Mouse (Mus musculus): ENCODE results near the gene Gm10337. TPM values are rescaled to one million over a fixed set of nuclear protein-coding genes. Genes with fewer than 3 reads are reported as not detected.

Gm10337 gene
- polyA plus RNA-seq, 1 experiment from 2014 or later: 6.3 TPM

DNA sequence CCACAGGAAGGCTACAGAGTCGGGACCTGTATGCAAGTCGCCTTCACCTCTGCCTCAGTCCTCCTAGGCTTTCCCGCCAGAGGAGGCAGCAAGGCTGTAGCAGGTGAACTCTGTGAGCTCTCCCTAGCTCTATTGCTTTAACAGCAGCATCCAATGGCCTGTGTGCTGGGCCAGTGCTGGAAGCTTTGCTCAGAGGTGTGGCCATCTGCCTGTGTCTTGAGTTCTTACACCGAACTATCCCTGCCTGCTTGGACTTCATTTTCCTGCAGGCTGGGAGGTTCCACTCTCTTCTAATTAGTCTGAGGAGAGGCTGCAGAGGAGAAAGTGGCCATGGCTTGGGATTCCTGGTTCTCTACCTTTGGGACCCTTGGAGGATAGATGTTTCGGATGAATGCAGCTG is 8.5 kb downstream of the Gm10337 start:
- Histone ChIP-seq H3K36me3 (peaks cover 12% of the 10 kb centered on the region), H3K9me3 (no peaks in the 10 kb centered on the region), H3K4me1 (replicated peaks) (peaks cover 74% of the 10 kb centered on the region), H3K4me2 (peak overlapping the region; percentile 80), H3K9ac (peak overlapping the region; percentile 81), H3K27ac (peak overlapping the region; percentile 92), H3K27me3 (no peaks in the 10 kb centered on the region), H3K4me3 (peak overlapping the region; percentile 62; the same call in 1 of the 2 replicates)
- WGBS: 20% methylated on average over 5 of the region's 5 CpGs
- no peak for ATAC-seq (ENCODE audit: low FRiP score)

- no peak for ATAC-seq (ENCODE audit: low FRiP score)
- H3K4me3 ChIP-seq: no peak overlapping the region
These were observed 8.9 kb downstream of the Gm10337 start for GRCm38 (mm10) chr15:102512471-102512870.

DNA sequence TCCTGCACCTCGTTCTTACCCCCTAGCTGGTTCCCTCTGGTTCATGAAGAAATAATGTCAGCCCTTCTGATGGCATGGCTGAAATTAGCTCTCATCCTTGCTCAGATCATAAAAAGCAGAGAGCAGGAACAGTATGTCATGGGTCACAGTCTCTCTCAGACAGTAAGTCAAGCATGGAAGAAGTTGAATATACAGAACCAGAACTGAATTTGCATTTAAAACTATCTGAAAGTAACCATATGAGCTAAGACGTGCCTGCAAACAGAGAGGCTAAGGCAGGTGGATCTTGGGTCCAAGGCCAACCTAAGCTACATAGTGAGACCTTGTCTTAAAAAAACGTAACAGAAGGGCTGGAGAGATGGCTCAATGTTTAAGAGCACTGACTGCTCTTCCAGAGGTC is 9.5 kb downstream of the Gm10337 start:
- no peak overlapping the region for H3K4me3 ChIP-seq
- peaks cover 5% of the 10 kb centered on the region; the same call in 1 of the 2 replicates for H3K36me3 ChIP-seq
- H3K4me2 ChIP-seq: no peak overlapping the region
- no peaks in the 10 kb centered on the region for H3K9me3 ChIP-seq
- no peaks in the 10 kb centered on the region for H3K27me3 ChIP-seq
- WGBS: 76% methylated on average over 3 of the region's 3 CpGs
- H3K4me1 ChIP-seq (replicated peaks): peaks cover 74% of the 10 kb centered on the region
- ATAC-seq (ENCODE audit: low FRiP score): no peak
- peak overlapping the region; percentile 43; the same call in 1 of the 2 replicates for H3K9ac ChIP-seq
- peak overlapping the region; percentile 92 for H3K27ac ChIP-seq

More at GRCm38 (mm10) chr15:102512471-102512870, 8.9 kb downstream of the Gm10337 start:
- H3K4me2 ChIP-seq: peak overlapping the region; percentile 80
- peaks cover 74% of the 10 kb centered on the region for H3K4me1 ChIP-seq (replicated peaks)
- H3K9me3 ChIP-seq: no peaks in the 10 kb centered on the region
- H3K27me3 ChIP-seq: no peaks in the 10 kb centered on the region
- H3K9ac ChIP-seq: peak overlapping the region; percentile 81
- peaks cover 10% of the 10 kb centered on the region for H3K36me3 ChIP-seq
- peak overlapping the region; percentile 92 for H3K27ac ChIP-seq

DNA sequence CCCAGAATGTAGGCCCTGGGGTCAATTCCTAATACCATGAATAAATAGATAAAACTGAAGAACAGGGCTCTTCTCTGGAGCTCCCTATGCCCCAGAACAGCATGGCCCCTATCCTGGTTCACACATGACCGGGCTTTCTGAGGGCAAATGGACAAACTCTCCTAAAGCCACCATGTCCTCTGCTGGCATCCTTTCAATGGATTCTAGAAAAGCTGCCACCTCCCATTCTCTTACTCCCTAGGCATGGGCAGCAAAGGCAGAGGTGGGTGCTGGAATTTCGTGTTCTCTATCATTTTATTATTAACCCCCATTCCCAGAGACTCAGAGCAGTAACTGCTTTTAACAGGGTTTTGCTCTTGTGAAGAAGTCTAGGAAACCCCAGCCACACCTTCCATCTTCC is 11.7 kb downstream of the Gm10337 start:
- no peaks in the 10 kb centered on the region for H3K9me3 ChIP-seq
- peak overlapping the region; percentile 89 for H3K9ac ChIP-seq
- 89% methylated on average over 2 of the region's 2 CpGs for WGBS

DNA sequence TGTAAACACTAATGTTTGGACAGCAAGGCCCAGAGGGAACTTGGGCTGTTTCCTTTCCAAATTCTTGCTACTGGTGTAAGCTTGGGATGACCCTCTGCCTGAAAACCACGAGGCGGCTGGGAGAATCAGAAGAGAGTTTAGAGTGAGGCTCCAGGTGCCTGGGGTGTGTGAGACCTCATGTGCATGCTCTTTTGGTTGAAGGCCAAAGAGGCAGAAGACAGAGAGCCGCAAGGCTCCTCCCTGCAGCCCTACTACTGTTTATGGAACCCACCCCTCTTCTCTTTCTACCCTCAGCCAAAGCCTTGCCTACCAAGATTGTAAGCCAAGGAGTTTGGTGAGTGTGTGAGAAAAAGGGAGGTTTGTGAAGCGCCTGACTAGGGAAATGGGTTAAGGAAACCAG is 12.3 kb downstream of the Gm10337 start:
- no peaks in the 10 kb centered on the region for H3K9me3 ChIP-seq
- ATAC-seq (ENCODE audit: low FRiP score): no peak
- H3K4me3 ChIP-seq: peak overlapping the region; percentile 71
- peak overlapping the region; percentile 89 for H3K9ac ChIP-seq
- H3K27ac ChIP-seq: peak overlapping the region; percentile 99
- peak overlapping the region; percentile 75 for H3K4me2 ChIP-seq
- H3K4me1 ChIP-seq (replicated peaks): peaks cover 73% of the 10 kb centered on the region
- H3K27me3 ChIP-seq: no peaks in the 10 kb centered on the region
- 48% methylated on average over 4 of the region's 4 CpGs for WGBS
- peaks cover under 1% of the 10 kb centered on the region; the same call in 1 of the 2 replicates for H3K36me3 ChIP-seq

More for the DNA sequence above, 11.7 kb downstream of the Gm10337 start:
- H3K27me3 ChIP-seq: no peaks in the 10 kb centered on the region
- peak overlapping the region; percentile 75 for H3K4me2 ChIP-seq
- H3K27ac ChIP-seq: 0 out of 2 replicates have a peak overlapping the region, but pooled peaks have one; percentile 99
- ATAC-seq (ENCODE audit: low FRiP score): no peak
- peaks cover 70% of the 10 kb centered on the region for H3K4me1 ChIP-seq (replicated peaks)
- no peaks in the 10 kb centered on the region for H3K36me3 ChIP-seq
- peak overlapping the region; percentile 71 for H3K4me3 ChIP-seq

DNA sequence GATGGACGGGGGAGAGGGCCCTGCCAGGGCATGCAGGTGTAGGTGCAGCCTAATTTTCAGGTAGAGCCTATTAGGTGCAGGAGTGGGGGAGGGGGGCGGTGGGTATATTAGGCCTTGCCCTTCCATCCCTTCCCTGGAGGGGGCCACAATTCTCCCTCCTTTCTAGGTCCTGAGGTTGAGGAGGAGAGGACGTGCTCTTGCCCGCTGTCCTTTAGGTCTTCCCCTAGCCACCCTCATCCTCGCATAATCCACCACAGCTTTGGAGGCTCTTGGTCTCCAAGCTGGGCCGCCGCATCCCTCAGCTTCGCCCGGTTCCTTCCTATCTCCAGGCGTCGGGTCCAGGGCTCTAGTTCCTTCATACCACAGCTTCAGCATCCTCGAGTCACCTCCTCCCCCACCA is 12.8 kb downstream of the Gm10337 start:
- Histone ChIP-seq H3K4me1 (replicated peaks) (peaks cover 68% of the 10 kb centered on the region), H3K27ac (peak overlapping the region; percentile 99), H3K4me2 (peak overlapping the region; percentile 75), H3K36me3 (peaks cover 6% of the 10 kb centered on the region; the same call in 1 of the 2 replicates), H3K9ac (peak overlapping the region; percentile 89), H3K27me3 (no peaks in the 10 kb centered on the region), H3K4me3 (peak overlapping the region; percentile 71), H3K9me3 (no peaks in the 10 kb centered on the region)
- 3% methylated on average over 12 of the region's 12 CpGs for WGBS
- ATAC-seq (ENCODE audit: low FRiP score): no peak; the same call in 1 of the 2 replicates

DNA sequence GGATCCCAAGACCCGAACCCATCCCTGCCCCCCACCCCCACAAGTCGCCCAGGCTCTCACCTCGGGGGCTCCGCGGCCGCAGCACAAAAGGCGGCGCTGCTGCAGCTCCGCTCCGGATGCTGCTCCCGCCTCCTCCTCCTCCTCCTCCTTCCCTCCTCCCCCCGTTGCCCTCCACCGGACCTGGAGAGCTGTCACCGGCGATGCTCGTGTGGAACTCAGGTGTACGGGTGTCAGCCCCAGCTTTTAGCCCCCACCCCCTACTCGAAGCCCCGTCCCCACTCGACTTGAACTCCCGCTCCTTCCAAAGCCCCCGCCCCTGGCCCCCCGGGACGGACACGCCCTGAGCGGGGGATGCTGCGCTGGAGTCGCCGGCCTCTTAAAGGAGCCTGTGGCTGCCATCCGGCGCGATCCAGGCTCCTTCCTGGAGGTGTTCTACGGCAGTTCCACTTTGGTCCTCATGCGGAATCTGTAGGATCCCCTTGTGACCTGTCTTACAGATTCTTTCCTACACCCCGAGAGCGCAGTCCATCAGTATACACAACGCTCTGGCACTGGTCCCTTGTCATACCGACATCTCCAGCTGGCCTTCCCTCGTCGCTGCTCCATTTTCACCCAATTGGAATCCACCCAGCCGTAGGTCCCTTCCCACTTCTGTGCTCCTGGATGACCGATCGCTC is 13.3 kb downstream of the Gm10337 start, which contains the start of gene Map3k12:
Map3k12 (minus strand) TSS at position 337 of the 677 bp plus-strand sequence.
- Histone ChIP-seq H3K36me3 (peaks cover 11% of the 10 kb centered on the region), H3K27ac (peak within 1 kb of the TSS; percentile 99), H3K4me3 (peak within 1 kb of the TSS; percentile 71), H3K27me3 (no peaks in the 10 kb centered on the region), H3K9me3 (no peaks in the 10 kb centered on the region), H3K9ac (peak within 1 kb of the TSS; percentile 89), H3K4me2 (peak within 1 kb of the TSS; percentile 75), H3K4me1 (replicated peaks) (peaks cover 62% of the 10 kb centered on the region)
- peak; percentile 10 for ATAC-seq (ENCODE audit: low FRiP score)
- WGBS: under 1% methylated on average over 41 of the region's 43 CpGs

- peak overlapping the region; percentile 71 for H3K4me3 ChIP-seq
- peak overlapping the region; percentile 75 for H3K4me2 ChIP-seq
- 0% methylated on average over 10 of the region's 10 CpGs for WGBS
- peak overlapping the region; percentile 99 for H3K27ac ChIP-seq
- peaks cover 19% of the 10 kb centered on the region for H3K36me3 ChIP-seq
- H3K9ac ChIP-seq: peak overlapping the region; percentile 89
- no peaks in the 10 kb centered on the region for H3K27me3 ChIP-seq
- no peaks in the 10 kb centered on the region for H3K9me3 ChIP-seq
- ATAC-seq (ENCODE audit: low FRiP score): no peak
- peaks cover 54% of the 10 kb centered on the region for H3K4me1 ChIP-seq (replicated peaks)
These were observed 14.1 kb downstream of the Gm10337 start for GRCm38 (mm10) chr15:102517631-102517975.

DNA sequence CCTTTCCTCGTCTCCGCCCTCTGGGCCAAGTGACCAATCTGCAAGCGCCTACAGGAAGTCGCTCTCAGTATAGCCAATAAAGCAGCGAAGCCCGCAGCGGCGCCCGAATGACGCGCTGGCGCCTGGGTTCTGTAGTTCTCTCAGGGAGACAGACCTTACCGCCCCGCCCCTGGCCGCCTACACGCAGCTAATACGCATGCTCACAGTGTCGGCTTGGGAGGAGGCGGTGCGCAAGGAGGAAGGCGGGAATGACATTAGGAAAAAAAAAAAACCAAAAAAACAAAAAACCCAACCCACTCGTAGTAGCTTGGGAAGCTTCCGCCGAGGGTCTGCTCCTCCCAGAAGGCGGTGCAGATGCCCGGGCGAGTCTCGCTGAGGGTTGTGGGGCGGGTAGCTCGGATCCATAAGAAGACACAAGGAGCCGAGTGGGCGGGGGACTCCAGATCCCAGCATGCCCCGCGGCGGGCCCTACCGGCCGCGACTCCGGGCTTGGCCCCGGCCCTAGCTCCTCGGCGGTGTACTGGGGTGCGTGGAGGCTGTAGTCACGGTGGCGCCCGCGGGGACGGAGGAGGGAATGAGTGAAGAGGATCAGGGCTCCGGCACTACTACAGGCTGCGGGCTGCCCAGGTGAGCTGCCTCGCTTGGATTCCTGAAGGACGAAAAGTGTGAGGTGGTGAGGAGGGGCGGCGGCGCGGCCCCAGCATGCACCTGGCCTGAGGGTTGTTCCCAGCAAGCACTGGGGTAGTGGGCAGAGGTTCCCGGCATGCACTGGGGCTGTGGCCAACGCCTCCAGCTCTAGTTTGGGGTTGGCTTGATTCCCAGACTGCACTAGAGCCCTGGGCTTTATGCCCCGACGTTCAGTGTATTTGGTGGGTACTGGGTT is 14.7 kb downstream of the Gm10337 start, which contains the start of gene Tarbp2:
Tarbp2 (plus strand) TSS at position 217 of the 883 bp plus-strand sequence.
- H3K27ac ChIP-seq: peak within 1 kb of the TSS; percentile 99
- no peaks in the 10 kb centered on the region for H3K9me3 ChIP-seq
- peak within 1 kb of the TSS; percentile 89 for H3K9ac ChIP-seq
- H3K4me1 ChIP-seq (replicated peaks): peaks cover 48% of the 10 kb centered on the region
- H3K27me3 ChIP-seq: no peaks in the 10 kb centered on the region
- ATAC-seq (ENCODE audit: low FRiP score): peak; percentile 92
- WGBS: under 1% methylated on average over 60 of the region's 60 CpGs
- peak within 1 kb of the TSS; percentile 71 for H3K4me3 ChIP-seq
- H3K4me2 ChIP-seq: peak within 1 kb of the TSS; percentile 75
- H3K36me3 ChIP-seq: peaks cover 24% of the 10 kb centered on the region

GRCm38 (mm10) chr15:102518859-102519201 is 15.3 kb downstream of the Gm10337 start:
- peak overlapping the region; percentile 75 for H3K4me2 ChIP-seq
- ATAC-seq (ENCODE audit: low FRiP score): peak; percentile 0; the same call in 1 of the 2 replicates
- no peaks in the 10 kb centered on the region for H3K27me3 ChIP-seq
- H3K9me3 ChIP-seq: no peaks in the 10 kb centered on the region
- H3K27ac ChIP-seq: peak overlapping the region; percentile 99
- WGBS: 19% methylated on average over 9 of the region's 9 CpGs
- peak overlapping the region; percentile 71 for H3K4me3 ChIP-seq
- H3K4me1 ChIP-seq (replicated peaks): peaks cover 44% of the 10 kb centered on the region
- peaks cover 27% of the 10 kb centered on the region for H3K36me3 ChIP-seq
- peak overlapping the region; percentile 86 for H3K9ac ChIP-seq

DNA sequence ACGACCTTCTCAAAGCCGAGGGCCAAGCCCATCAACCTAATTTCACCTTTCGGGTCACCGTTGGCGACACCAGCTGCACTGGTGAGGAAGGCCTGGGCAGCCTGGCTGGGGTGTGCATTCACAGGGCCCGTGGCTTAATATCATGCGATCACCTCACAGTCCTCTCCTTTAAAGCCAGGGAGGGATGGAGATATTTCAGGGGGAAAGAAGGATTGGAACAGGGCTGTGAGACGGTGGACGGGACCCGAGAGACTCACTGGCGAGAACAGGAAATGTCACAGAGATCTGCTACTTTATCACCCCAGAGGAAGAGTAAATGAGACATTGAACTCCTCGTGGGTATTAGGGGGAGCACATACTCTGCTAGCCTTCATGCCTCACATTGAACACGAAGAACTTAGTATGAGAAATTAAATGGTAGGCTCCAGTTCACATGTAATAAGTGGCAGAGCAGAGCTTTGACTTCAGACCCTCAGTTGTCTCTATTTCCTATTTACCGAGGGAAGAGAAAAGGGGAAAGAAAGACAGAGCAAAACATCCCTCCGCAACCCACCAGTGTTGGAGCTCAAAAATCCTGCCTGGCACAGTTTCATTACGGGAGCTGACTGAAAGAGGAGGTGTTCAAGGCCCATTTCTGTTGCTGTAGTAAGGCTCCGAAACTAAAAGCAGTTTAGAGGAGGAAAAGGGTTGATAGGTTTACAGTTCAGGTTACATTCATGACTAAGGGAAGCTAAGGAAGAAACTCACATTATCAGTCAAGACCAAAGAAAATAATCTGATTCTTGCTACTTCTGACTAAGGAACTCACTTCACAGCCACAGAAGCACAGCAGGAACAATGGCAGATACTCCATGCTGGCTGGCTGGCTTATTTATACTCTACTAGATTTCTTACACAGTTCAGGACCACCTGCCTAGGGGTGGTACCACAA is 16.0 kb downstream of the Gm10337 start:
- peaks cover 34% of the 10 kb centered on the region for H3K36me3 ChIP-seq
- no peak for ATAC-seq (ENCODE audit: low FRiP score)
- H3K9ac ChIP-seq: peak overlapping the region; percentile 86
- peak overlapping the region; percentile 71 for H3K4me3 ChIP-seq
- H3K27ac ChIP-seq: peak overlapping the region; percentile 99
- no peaks in the 10 kb centered on the region for H3K9me3 ChIP-seq
- WGBS: 67% methylated on average over 17 of the region's 17 CpGs
- peak overlapping the region; percentile 75 for H3K4me2 ChIP-seq
- H3K4me1 ChIP-seq (replicated peaks): peaks cover 43% of the 10 kb centered on the region
- H3K27me3 ChIP-seq: no peaks in the 10 kb centered on the region
